Mouse (Mus musculus): Measurements from ENCODE around the gene Man2a2.

GRCm38 (mm10) chr7:80406186-80406585 is 35.0 kb upstream of the Man2a2 start:
- TF ChIP-seq CTCF (IDR thresholded peaks at IDR 0.05): no peak
- no peak for TF ChIP-seq EP300 (IDR thresholded peaks at IDR 0.05)

Measured in lung, postnatal 0 days (tissue).